Mouse (Mus musculus) NIH3T3 (cell line): ENCODE measurements at regions not wholly inside any gene's neighbourhood (a gene's known extent, or its start where the extent isn't known, plus 50 kb on each side); places are given as distances from the start of the nearest gene placed in this dataset.

ENCODE experiments used
- DNase-seq: peaks from one replicate; pipeline ENCODE4 v3.0.0-alpha.2; 2012; ENCODE audit warnings: low read depth

- no peak for DNase-seq
These were observed 222.4 kb downstream of the Tusc1 start for GRCm38 (mm10) chr4:93112885-93113284.

GRCm38 (mm10) chr4:93094092-93094491, 241.2 kb downstream of the Tusc1 start:
- DNase-seq: no peak

GRCm38 (mm10) chr4:93063531-93063930, 271.8 kb downstream of the Tusc1 start:
- DNase-seq: peak; percentile 19
